Mouse (Mus musculus): ENCODE data around the gene Lss. TPM values are rescaled to one million over a fixed set of nuclear protein-coding genes. Genes with fewer than 3 reads are reported as not detected.

Gene Lss
- polyA plus RNA-seq, 1 experiment = 36.0 TPM

DNA sequence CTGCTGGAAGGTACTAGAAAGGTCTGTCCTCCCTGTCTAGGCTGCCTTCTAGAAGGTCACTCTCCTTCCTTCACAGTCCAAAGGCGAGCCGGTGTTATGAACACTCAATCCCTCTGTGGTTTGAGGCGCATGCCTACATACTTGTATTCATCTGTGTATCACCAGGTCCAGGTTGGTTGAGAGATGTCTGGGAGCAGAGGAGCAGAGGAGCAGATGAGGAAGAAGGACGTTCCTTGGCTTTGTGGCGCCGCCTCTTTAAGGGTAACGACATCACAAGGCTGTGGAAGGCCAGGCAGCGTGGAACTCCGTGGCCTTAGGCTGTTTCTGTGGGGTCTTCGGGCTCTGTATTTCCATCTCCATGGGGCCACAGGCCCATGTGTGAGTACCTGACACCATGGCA lies 30.6 kb downstream of the Lss start, which contains the start of gene Spatc1l:
Gene Spatc1l (plus strand): TSS at position 301 of the 400 bp plus-strand sequence.
- Histone ChIP-seq H3K36me3 (ENCODE audit: control insufficient read depth, insufficient read depth) (no peaks in the 10 kb centered on the region), H3K4me3 (no peak within 1 kb of the TSS), H3K79me2 (ENCODE audit: control insufficient read depth, insufficient read depth) (no peaks in the 10 kb centered on the region), H3K4me2 (ENCODE audit: low read depth) (no peak within 1 kb of the TSS), H3ac (ENCODE audit: control insufficient read depth, insufficient read length) (no peak within 1 kb of the TSS), H3K27me3 (ENCODE audit: control insufficient read depth, insufficient read depth, insufficient read length) (peaks cover 14% of the 10 kb centered on the region)
- no peak for TF ChIP-seq TCF12 (IDR thresholded peaks at IDR 0.05; ENCODE audit: insufficient read depth, poor library complexity, severe bottlenecking)
- TF ChIP-seq USF1 (IDR thresholded peaks at IDR 0.05; ENCODE audit: low read depth) = no peak
- no peak for TF ChIP-seq SRF (IDR thresholded peaks at IDR 0.05; ENCODE audit: control insufficient read depth, insufficient read length, low read depth)
- no peak for TF ChIP-seq MAX (IDR thresholded peaks at IDR 0.05; ENCODE audit: low read depth)
- no peak for TF ChIP-seq POLR2A (IDR thresholded peaks at IDR 0.05; ENCODE audit: insufficient read length, low read depth)
- TF ChIP-seq MYOG (IDR thresholded peaks at IDR 0.05; ENCODE audit: control insufficient read depth in 1 of 3, insufficient read depth in 1 of 3, insufficient read length in 2 of 3, low read depth in 2 of 3) = no peak
- TF ChIP-seq MYOD1 (IDR thresholded peaks at IDR 0.05; ENCODE audit: control insufficient read depth in 1 of 3, insufficient read length in 2 of 3, low read depth in 2 of 3) = no peak
- TF ChIP-seq POLR2AphosphoS2 (IDR thresholded peaks at IDR 0.05; ENCODE audit: insufficient read length, low read depth) = no peak
- no peak for TF ChIP-seq TCF3 (IDR thresholded peaks at IDR 0.05; ENCODE audit: insufficient read length, low read depth)
- TF ChIP-seq REST (IDR thresholded peaks at IDR 0.05; ENCODE audit: insufficient read depth, insufficient read length) = no peak
- TF ChIP-seq CEBPB (IDR thresholded peaks at IDR 0.05; ENCODE audit: insufficient read depth, poor library complexity, severe bottlenecking) = no peak
- no peak for TF ChIP-seq E2F4 (IDR thresholded peaks at IDR 0.05; ENCODE audit: insufficient read depth)

DNA sequence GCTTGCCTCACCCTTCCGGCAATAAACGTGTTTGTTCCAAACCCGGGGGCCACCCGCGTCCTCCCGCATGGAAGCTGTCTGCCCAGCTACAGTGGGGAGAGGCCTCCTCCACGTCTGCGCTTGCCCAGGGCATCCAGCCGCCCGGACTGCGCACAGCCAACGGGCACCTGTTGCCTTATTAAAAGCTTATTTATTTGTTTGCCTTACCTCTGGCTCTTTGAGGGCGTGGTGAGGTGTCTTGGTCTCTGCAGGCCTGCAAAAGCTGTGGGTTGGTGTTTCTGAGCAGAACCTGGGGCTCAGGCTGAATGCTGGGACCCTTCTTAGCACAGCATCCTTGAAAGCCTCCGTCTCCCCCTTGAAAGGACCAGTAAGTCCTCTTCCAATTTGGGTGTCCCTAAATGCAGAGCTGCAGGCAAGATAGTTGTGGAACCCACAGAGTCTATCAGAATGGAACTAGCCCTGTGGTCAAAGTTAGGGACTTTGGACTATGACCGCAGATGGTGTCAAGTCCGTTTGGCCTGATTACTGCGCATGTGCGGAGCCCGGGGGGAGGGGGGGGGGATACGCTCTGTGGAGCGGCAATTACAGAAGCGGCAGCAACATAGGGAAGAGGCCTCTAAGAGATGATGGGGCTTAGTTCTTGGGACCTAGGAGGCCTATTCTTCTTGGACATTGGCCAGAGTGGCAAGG lies 38.8 kb downstream of the Lss start:
- Histone ChIP-seq H3K79me2 (ENCODE audit: control insufficient read depth, insufficient read depth) (no peaks in the 10 kb centered on the region), H3ac (ENCODE audit: control insufficient read depth, insufficient read length) (no peak overlapping the region), H3K4me2 (ENCODE audit: low read depth) (no peak overlapping the region), H3K36me3 (ENCODE audit: control insufficient read depth, insufficient read depth) (no peaks in the 10 kb centered on the region), H3K27me3 (ENCODE audit: control insufficient read depth, insufficient read depth, insufficient read length) (peaks cover 35% of the 10 kb centered on the region), H3K4me3 (no peak overlapping the region)
- TF ChIP-seq TCF12 (IDR thresholded peaks at IDR 0.05; ENCODE audit: insufficient read depth, poor library complexity, severe bottlenecking) (no peak), TCF3 (IDR thresholded peaks at IDR 0.05; ENCODE audit: insufficient read length, low read depth) (no peak), E2F4 (IDR thresholded peaks at IDR 0.05; ENCODE audit: insufficient read depth) (no peak), POLR2AphosphoS2 (IDR thresholded peaks at IDR 0.05; ENCODE audit: insufficient read length, low read depth) (no peak), MYOD1 (IDR thresholded peaks at IDR 0.05; ENCODE audit: control insufficient read depth in 1 of 3, insufficient read length in 2 of 3, low read depth in 2 of 3) (no peak), USF1 (IDR thresholded peaks at IDR 0.05; ENCODE audit: low read depth) (no peak), REST (IDR thresholded peaks at IDR 0.05; ENCODE audit: insufficient read depth, insufficient read length) (no peak), MAX (IDR thresholded peaks at IDR 0.05; ENCODE audit: low read depth) (no peak)

DNA sequence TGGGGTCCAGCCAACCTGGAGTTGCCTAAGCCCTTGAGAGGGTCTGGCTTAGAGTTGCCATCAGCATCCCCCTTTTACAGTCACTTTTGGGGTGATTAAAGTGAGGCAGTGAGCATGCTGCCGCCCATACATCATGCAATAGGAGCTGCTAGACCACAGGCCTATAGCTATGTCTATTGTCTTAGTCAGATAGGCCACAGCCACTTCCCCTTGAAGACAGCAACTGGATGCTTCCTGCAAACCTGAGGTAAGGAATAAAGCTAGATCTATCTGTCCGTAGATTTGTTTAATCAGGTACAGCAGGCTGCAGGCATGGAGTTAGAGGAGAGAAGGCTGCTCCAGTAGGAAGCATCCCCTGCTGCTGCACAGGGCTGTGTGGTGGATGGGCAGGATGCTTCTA lies 39.7 kb downstream of the Lss start:
- no peak overlapping the region for H3ac ChIP-seq (ENCODE audit: control insufficient read depth, insufficient read length)
- no peaks in the 10 kb centered on the region for H3K79me2 ChIP-seq (ENCODE audit: control insufficient read depth, insufficient read depth)
- no peak overlapping the region for H3K4me3 ChIP-seq
- TF ChIP-seq MYOD1 (IDR thresholded peaks at IDR 0.05; ENCODE audit: control insufficient read depth in 1 of 3, insufficient read length in 2 of 3, low read depth in 2 of 3) (no peak), MYOG (IDR thresholded peaks at IDR 0.05; ENCODE audit: control insufficient read depth in 1 of 3, insufficient read depth in 1 of 3, insufficient read length in 2 of 3, low read depth in 2 of 3) (no peak), POLR2A (IDR thresholded peaks at IDR 0.05; ENCODE audit: insufficient read length, low read depth) (no peak), MAX (IDR thresholded peaks at IDR 0.05; ENCODE audit: low read depth) (no peak), SRF (IDR thresholded peaks at IDR 0.05; ENCODE audit: control insufficient read depth, insufficient read length, low read depth) (no peak), TCF3 (IDR thresholded peaks at IDR 0.05; ENCODE audit: insufficient read length, low read depth) (no peak), USF1 (IDR thresholded peaks at IDR 0.05; ENCODE audit: low read depth) (no peak), CEBPB (IDR thresholded peaks at IDR 0.05; ENCODE audit: insufficient read depth, poor library complexity, severe bottlenecking) (no peak), TCF12 (IDR thresholded peaks at IDR 0.05; ENCODE audit: insufficient read depth, poor library complexity, severe bottlenecking) (no peak), REST (IDR thresholded peaks at IDR 0.05; ENCODE audit: insufficient read depth, insufficient read length) (no peak), POLR2AphosphoS2 (IDR thresholded peaks at IDR 0.05; ENCODE audit: insufficient read length, low read depth) (no peak)
- peaks cover 37% of the 10 kb centered on the region for H3K27me3 ChIP-seq (ENCODE audit: control insufficient read depth, insufficient read depth, insufficient read length)
- no peaks in the 10 kb centered on the region for H3K36me3 ChIP-seq (ENCODE audit: control insufficient read depth, insufficient read depth)
- H3K4me2 ChIP-seq (ENCODE audit: low read depth) = no peak overlapping the region

DNA sequence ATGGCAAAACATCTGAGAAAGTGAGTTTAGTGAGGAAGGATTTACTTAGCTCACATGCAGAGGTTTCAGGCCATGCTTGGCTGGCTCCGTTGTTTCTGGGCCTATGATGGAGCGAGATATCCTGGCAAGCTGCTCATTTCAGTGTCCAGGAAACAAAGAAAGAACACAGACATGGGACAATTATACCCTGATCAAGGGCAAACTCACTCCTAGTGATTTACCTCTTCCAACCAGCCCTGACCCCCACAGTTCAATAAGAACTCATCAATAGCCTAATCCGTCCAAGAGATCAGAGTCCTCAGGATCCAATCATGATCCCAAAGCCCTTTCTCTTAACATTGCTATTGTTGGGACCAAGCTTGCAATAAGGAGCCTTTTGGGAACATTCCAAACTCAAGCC lies 40.8 kb downstream of the Lss start:
- TF ChIP-seq TCF12 (IDR thresholded peaks at IDR 0.05; ENCODE audit: insufficient read depth, poor library complexity, severe bottlenecking) (no peak), USF1 (IDR thresholded peaks at IDR 0.05; ENCODE audit: low read depth) (no peak)
- H3K36me3 ChIP-seq (ENCODE audit: control insufficient read depth, insufficient read depth) = no peaks in the 10 kb centered on the region
- H3K27me3 ChIP-seq (ENCODE audit: control insufficient read depth, insufficient read depth, insufficient read length) = peaks cover 36% of the 10 kb centered on the region
- H3K4me3 ChIP-seq = no peak overlapping the region
- H3K79me2 ChIP-seq (ENCODE audit: control insufficient read depth, insufficient read depth) = no peaks in the 10 kb centered on the region
- H3K4me2 ChIP-seq (ENCODE audit: low read depth) = no peak overlapping the region
- H3ac ChIP-seq (ENCODE audit: control insufficient read depth, insufficient read length) = no peak overlapping the region

DNA sequence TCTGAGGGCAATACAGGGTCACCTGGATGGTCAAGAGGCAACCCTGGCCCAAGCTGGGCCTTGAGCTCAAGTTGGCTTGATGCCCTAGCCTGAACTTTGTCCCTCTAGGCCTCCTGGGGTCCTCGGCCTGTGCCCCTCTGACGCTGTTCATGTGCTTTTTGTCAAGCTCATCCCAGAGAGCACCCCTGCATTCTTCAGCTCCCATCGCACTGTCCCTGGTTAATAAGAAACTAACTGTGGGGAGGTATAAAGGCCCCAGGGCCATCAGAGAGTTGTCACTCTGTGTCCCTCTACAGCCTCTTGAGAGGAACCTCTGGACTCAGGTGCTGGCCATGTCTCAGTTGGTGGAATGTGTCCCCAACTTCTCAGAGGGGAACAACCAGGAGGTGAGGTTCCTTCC lies 44.0 kb downstream of the Lss start, which contains the start of gene Ftcd:
Gene Ftcd (plus strand): TSS at position 275 of the 400 bp plus-strand sequence.
- no peak for TF ChIP-seq CEBPB (IDR thresholded peaks at IDR 0.05; ENCODE audit: insufficient read depth, poor library complexity, severe bottlenecking)
- no peak for TF ChIP-seq MAX (IDR thresholded peaks at IDR 0.05; ENCODE audit: low read depth)
- TF ChIP-seq POLR2AphosphoS2 (IDR thresholded peaks at IDR 0.05; ENCODE audit: insufficient read length, low read depth) = no peak
- no peak for TF ChIP-seq TCF12 (IDR thresholded peaks at IDR 0.05; ENCODE audit: insufficient read depth, poor library complexity, severe bottlenecking)
- TF ChIP-seq USF1 (IDR thresholded peaks at IDR 0.05; ENCODE audit: low read depth) = no peak
- no peak for TF ChIP-seq POLR2A (IDR thresholded peaks at IDR 0.05; ENCODE audit: insufficient read length, low read depth)
- no peak for TF ChIP-seq MYOD1 (IDR thresholded peaks at IDR 0.05; ENCODE audit: control insufficient read depth in 1 of 3, insufficient read length in 2 of 3, low read depth in 2 of 3)
- no peak for TF ChIP-seq SRF (IDR thresholded peaks at IDR 0.05; ENCODE audit: control insufficient read depth, insufficient read length, low read depth)
- TF ChIP-seq REST (IDR thresholded peaks at IDR 0.05; ENCODE audit: insufficient read depth, insufficient read length) = no peak
- no peak for TF ChIP-seq MYOG (IDR thresholded peaks at IDR 0.05; ENCODE audit: control insufficient read depth in 1 of 3, insufficient read depth in 1 of 3, insufficient read length in 2 of 3, low read depth in 2 of 3)
- no peak for TF ChIP-seq E2F4 (IDR thresholded peaks at IDR 0.05; ENCODE audit: insufficient read depth)
- no peak for TF ChIP-seq TCF3 (IDR thresholded peaks at IDR 0.05; ENCODE audit: insufficient read length, low read depth)
- Histone ChIP-seq H3K4me3 (no peak within 1 kb of the TSS), H3ac (ENCODE audit: control insufficient read depth, insufficient read length) (no peak within 1 kb of the TSS), H3K4me2 (ENCODE audit: low read depth) (no peak within 1 kb of the TSS), H3K27me3 (ENCODE audit: control insufficient read depth, insufficient read depth, insufficient read length) (peaks cover 18% of the 10 kb centered on the region), H3K79me2 (ENCODE audit: control insufficient read depth, insufficient read depth) (no peaks in the 10 kb centered on the region), H3K36me3 (ENCODE audit: control insufficient read depth, insufficient read depth) (no peaks in the 10 kb centered on the region)

All from myocyte (in vitro differentiated cells).